Comparison of ENCODE assay signal across 25 mouse cellular contexts in the genomic region with DNA sequence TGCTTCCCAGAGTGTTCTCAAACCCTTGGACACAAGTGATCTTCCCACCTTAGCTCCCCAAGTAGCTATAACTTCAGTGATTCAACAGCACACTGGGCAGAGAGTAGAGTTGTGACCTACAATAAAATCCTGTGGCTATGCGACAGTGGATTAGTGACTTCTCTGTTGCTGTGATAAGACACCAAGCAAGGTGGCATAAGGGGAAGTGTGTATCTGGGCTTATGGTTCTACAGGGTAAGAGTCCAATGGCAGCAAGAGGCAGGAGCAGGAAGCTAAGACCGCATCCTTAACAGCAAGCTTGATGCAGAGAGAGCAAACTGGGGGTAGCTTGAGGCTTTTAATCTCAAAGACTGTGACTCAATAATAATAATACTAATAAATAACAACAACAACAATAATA. TPM values are rescaled to one million over a fixed set of nuclear protein-coding genes. Genes with fewer than 3 reads are reported as not detected.
DNase-seq lines count a peak whose midpoint lies in the region; ATAC-seq and TF ChIP-seq lines count a peak whose summit lies in the region.
"Had no signal": no experiment of that assay in that cellular context is flagged by ENCODE, and none has a peak within 500 bp of the region (broad histone marks: within the 10 kb centered on the region; RNA-seq: fewer than 3 reads in every experiment).

No protein-coding gene starts in this region.

- TF ChIP-seq CTCF in MEL (IDR thresholded peaks at IDR 0.05 in 2 of 3, conservative IDR thresholded peaks at IDR 0.05 in 1 of 3; ENCODE audit: control insufficient read depth in 1 of 3, insufficient read depth in 1 of 3, low read depth in 2 of 3, low read length in 3 of 3, poor library complexity in 1 of 3, severe bottlenecking in 1 of 3), result no peak

- TF ChIP-seq RAD21 in MEL (IDR thresholded peaks at IDR 0.05; ENCODE audit: low read depth, low read length), result no peak

- peak; percentile 51 for DNase-seq in heart, embryonic 10.5 days (ENCODE audit: low spot score)
- DNase-seq in heart, postnatal 10 days, result no peak
- DNase-seq in MEL (ENCODE audit: low read depth, low spot score) (peak; percentile 63), MEL-GATA-1-ER (ENCODE audit: extremely low read depth, low read depth) (peak; percentile 65)
- DNase-seq in thymus, postnatal 36 days, result no peak
- DNase-seq: adrenal gland, adult 2 months; adrenal gland, adult 8-10 months; adrenal gland, postnatal 10 days; adrenal gland, postnatal 14 days; adrenal gland, postnatal 25 days; adrenal gland, postnatal 36 days; B cell, adult 2 months; cerebellum, adult 11 months; cerebellum, adult 11-12 months; cerebellum, adult 18-20 months; cerebellum, adult 2 months; cerebellum, adult 8-10 months; cerebellum, adult 9-10 months had no signal

- no peaks in the 10 kb centered on the region for H3K27me3 ChIP-seq in heart, embryonic 10.5 days (ENCODE audit: insufficient read depth, poor library complexity, severe bottlenecking)
- H3K27me3 ChIP-seq in MEL (ENCODE audit: control insufficient read depth in 1 of 2, insufficient read depth in 2 of 2, low read length in 2 of 2), result no peaks in the 10 kb centered on the region
- H3K27me3 ChIP-seq: CH12.LX had no signal

- 88% methylated on average over 2 of the region's 2 CpGs for WGBS in heart, embryonic 10.5 days

- H3K4me1 ChIP-seq in heart, embryonic 10.5 days, result 0 out of 2 replicates have a peak, but pooled peaks cover 4% of the 10 kb centered on the region
- peaks cover 0 to 7% of the 10 kb centered on the region in 2 experiments; a peak in 2 of 4 replicates for H3K4me1 ChIP-seq in MEL (ENCODE audit: control insufficient read depth in 1 of 2, insufficient read depth in 2 of 2, low read length in 2 of 2)

- H3K9me3 ChIP-seq in heart, embryonic 10.5 days, result no peaks in the 10 kb centered on the region
- no peaks in the 10 kb centered on the region for H3K9me3 ChIP-seq in MEL (replicated peaks; ENCODE audit: insufficient read depth, low read length)

- H3K27ac ChIP-seq in heart, embryonic 10.5 days, result no peak overlapping the region
- no peak overlapping the region for H3K27ac ChIP-seq in MEL (ENCODE audit: control insufficient read depth, low read depth, low read length)

- H3K36me3 ChIP-seq in heart, embryonic 10.5 days, result no peaks in the 10 kb centered on the region
- peaks cover 0 to 5% of the 10 kb centered on the region in 2 experiments; a peak in 2 of 4 replicates for H3K36me3 ChIP-seq in MEL (ENCODE audit: control insufficient read depth in 1 of 2, insufficient read depth in 2 of 2, low read length in 2 of 2)
- H3K36me3 ChIP-seq: G1E had no signal

- intact Hi-C loops in heart, postnatal 10 days (cut with DNase I), result no loop called here

- H3K79me2 ChIP-seq in MEL (ENCODE audit: control insufficient read depth, insufficient read depth, low read length, poor library complexity), result no peaks in the 10 kb centered on the region

- TF ChIP-seq EP300 in MEL (IDR thresholded peaks at IDR 0.05; ENCODE audit: low read depth in 1 of 2, low read length in 2 of 2), result peak in 1 of 2 experiments; percentile 24; a peak in 1 of 4 replicates

- ATAC-seq in cerebellum, adult (ENCODE audit: insufficient number of reproducible peaks, low FRiP score, low TSS enrichment), result no peak
- ATAC-seq: activated CD4-positive, CD25-positive, alpha-beta regulatory T cell, adult 4 months; CD4-positive, CD25-positive, alpha-beta regulatory T cell, adult 4 months; Patski had no signal

- H3K4me3 ChIP-seq in heart, embryonic 10.5 days, result no peak overlapping the region
- no peak overlapping the region for H3K4me3 ChIP-seq in MEL (ENCODE audit: control insufficient read depth in 1 of 2, insufficient read depth in 1 of 2, low read depth in 2 of 2, low read length in 2 of 2)

- H3K9ac ChIP-seq in MEL (ENCODE audit: control insufficient read depth, low read depth, low read length, poor library complexity, severe bottlenecking), result no peak overlapping the region

- TF ChIP-seq POLR2A in MEL (IDR thresholded peaks at IDR 0.05; ENCODE audit: control insufficient read depth in 1 of 2, insufficient read depth in 1 of 2, low read depth in 1 of 2, low read length in 2 of 2, poor library complexity in 1 of 2), result no peak

TF ChIP-seq in MEL, 35 proteins besides CTCF, POLR2A, EP300 and RAD21:
- TF ChIP-seq ZC3H11A (IDR thresholded peaks at IDR 0.05; ENCODE audit: low read depth, low read length), result no peak
- TF ChIP-seq MAFK (IDR thresholded peaks at IDR 0.05; ENCODE audit: borderline replicate concordance, low read depth, low read length), result no peak
- no peak for TF ChIP-seq MEF2A (IDR thresholded peaks at IDR 0.05; ENCODE audit: extremely low read depth, insufficient replicate concordance, low read depth, low read length, poor library complexity, severe bottlenecking)
- TF ChIP-seq SMC3 (IDR thresholded peaks at IDR 0.05; ENCODE audit: low read depth, low read length), result no peak
- no peak for TF ChIP-seq ELF1 (IDR thresholded peaks at IDR 0.05; ENCODE audit: low read depth, low read length)
- no peak for TF ChIP-seq USF2 (IDR thresholded peaks at IDR 0.05; ENCODE audit: borderline replicate concordance in 1 of 2, insufficient read depth in 1 of 2, low read depth in 1 of 2, low read length in 2 of 2)
- TF ChIP-seq CHD1 (IDR thresholded peaks at IDR 0.05; ENCODE audit: low read depth, low read length), result no peak
- TF ChIP-seq MYB (IDR thresholded peaks at IDR 0.05; ENCODE audit: low read depth, low read length), result no peak
- TF ChIP-seq TCF12 (IDR thresholded peaks at IDR 0.05; ENCODE audit: low read depth, low read length), result no peak
- TF ChIP-seq CHD2 (IDR thresholded peaks at IDR 0.05; ENCODE audit: low read length), result no peak
- TF ChIP-seq GATA1 (IDR thresholded peaks at IDR 0.05; ENCODE audit: low read depth, low read length), result peak; percentile 51; the same call in 1 of the 2 replicates
- TF ChIP-seq MYC (IDR thresholded peaks at IDR 0.05; ENCODE audit: low read depth, low read length), result 0 out of 2 replicates have a peak, but pooled peaks have one; percentile 40
- 0 out of 2 replicates have a peak, but pooled peaks have one; percentile 16 for TF ChIP-seq TAL1 (IDR thresholded peaks at IDR 0.05; ENCODE audit: low read length)
- no peak for TF ChIP-seq NRF1 (IDR thresholded peaks at IDR 0.05; ENCODE audit: insufficient read depth, low read depth, low read length, poor library complexity, severe bottlenecking)
- no peak for TF ChIP-seq MXI1 (IDR thresholded peaks at IDR 0.05; ENCODE audit: low read depth, low read length)

RNA-seq across cellular contexts. Expression of gene Myb, which starts 52.0 kb away (rescaled TPM):
- polyA plus RNA-seq in heart, embryonic 10.5 days (2016; fragmentation: Nextera tagmentation; extraction: Ambion mirVana), result 1.6 and 3.2 TPM in 2 replicates
- 1 to 10 TPM in 1 of 2 experiments, under 1 TPM in 1; 0.50 to 1.2 TPM for total RNA-seq in heart, postnatal 10 days (2021)
- total RNA-seq in MEL (2012; rRNA removed), result 125 and 133 TPM in 2 replicates
- 100 to 1,000 TPM; 155 to 245 TPM for polyA plus RNA-seq in MEL (2012; ENCODE audit: insufficient read depth in 1 of 2, insufficient read length in 2 of 2, low read depth in 1 of 2, low replicate concordance in 2 of 2, missing spikeins in 1 of 2)
- total RNA-seq: adrenal gland, adult 18-20 months; adrenal gland, adult 8-10 months had no signal

Comparison
In these comparisons a context has a peak if more than half of its experiments do, and no peak if none do; other contexts are left out.
1. DNase-seq: peak in heart, embryonic 10.5 days (single experiment), MEL (single experiment) and MEL-GATA-1-ER (single experiment); none in heart, postnatal 10 days (0 of 2) and thymus, postnatal 36 days (0 of 2).
2. RNA of gene Myb, which starts 52.0 kb away (total RNA-seq): 125 to 133 TPM in MEL; 0.50 to 1.2 TPM in heart, postnatal 10 days; every median in the first group is over 10 times any median in the second.